24 mouse cellular contexts compared by ENCODE assay signal in the genomic region with DNA sequence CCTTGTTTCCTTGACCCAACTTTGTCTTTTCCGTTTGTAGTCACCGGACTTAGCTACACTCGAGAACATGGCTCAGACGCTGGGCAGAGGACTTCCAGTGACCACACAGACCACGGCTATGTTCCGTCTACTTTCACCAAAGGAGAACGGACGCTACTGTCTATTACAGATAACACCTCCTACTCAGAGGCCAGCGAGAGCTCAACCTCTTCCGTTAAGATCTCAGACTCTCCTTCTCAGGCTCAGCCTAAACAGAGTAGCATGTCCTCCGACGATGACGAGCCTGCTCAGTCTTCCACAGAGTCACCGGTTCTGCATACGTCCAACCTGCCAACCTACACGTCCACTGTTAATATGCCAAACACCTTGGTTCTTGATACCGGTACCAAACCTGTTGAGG. TPM values are rescaled to one million over a fixed set of nuclear protein-coding genes. Genes with fewer than 3 reads are reported as not detected.
DNase-seq lines count a peak whose midpoint lies in the region; ATAC-seq and TF ChIP-seq lines count a peak whose summit lies in the region.
"Had no signal": no experiment of that assay in that cellular context is flagged by ENCODE, and none has a peak within 500 bp of the region (broad histone marks: within the 10 kb centered on the region; RNA-seq: fewer than 3 reads in every experiment).

No protein-coding gene starts in this region.

- H3K4me2 ChIP-seq in liver, embryonic 12.5 days, result peak overlapping the region; percentile 12; the same call in 1 of the 2 replicates
- no peak overlapping the region for H3K4me2 ChIP-seq in liver, postnatal 0 days (ENCODE audit: low read depth, low read length)
- no peak overlapping the region for H3K4me2 ChIP-seq in liver, embryonic 14.5 days (ENCODE audit: low read depth)
- no peak overlapping the region for H3K4me2 ChIP-seq in liver, embryonic 16.5 days (ENCODE audit: low read depth, low read length)
- H3K4me2 ChIP-seq: embryonic facial prominence, embryonic 13.5 days; embryonic facial prominence, embryonic 15.5 days; forebrain, embryonic 12.5 days; forebrain, embryonic 15.5 days had no signal

- H3K9me3 ChIP-seq in liver, embryonic 12.5 days (replicated peaks), result 0 out of 2 replicates have a peak, but pooled peaks cover 4% of the 10 kb centered on the region
- H3K9me3 ChIP-seq in liver, postnatal 0 days (ENCODE audit: low read length), result peaks cover 6% of the 10 kb centered on the region; the same call in 1 of the 2 replicates
- H3K9me3 ChIP-seq in liver, embryonic 14.5 days (ENCODE audit: control insufficient read depth, low read length), result no peaks in the 10 kb centered on the region
- H3K9me3 ChIP-seq in liver, embryonic 16.5 days (replicated peaks; ENCODE audit: control insufficient read depth, low read length), result no peaks in the 10 kb centered on the region
- H3K9me3 ChIP-seq: forebrain, embryonic 15.5 days had no signal

- ATAC-seq in liver, embryonic 12.5 days, result peak; percentile 57
- no peak for ATAC-seq in liver, postnatal 0 days
- ATAC-seq in liver, embryonic 14.5 days (ENCODE audit: insufficient read depth), result peak; percentile 31; the same call in 1 of the 2 replicates
- 0 out of 2 replicates have a peak, but pooled peaks have one; percentile 19 for ATAC-seq in liver, embryonic 16.5 days (ENCODE audit: low read depth)
- ATAC-seq in activated CD4-positive, CD25-positive, alpha-beta regulatory T cell, adult 4 months, result no peak
- ATAC-seq: forebrain, embryonic 15.5 days; forebrain, postnatal 0 days; Patski had no signal

- 48% methylated on average over 17 of the region's 17 CpGs for WGBS in liver, embryonic 12.5 days (ENCODE audit: insufficient replicate concordance)
- 72% methylated on average over 17 of the region's 17 CpGs for WGBS in liver, postnatal 0 days (ENCODE audit: insufficient replicate concordance)
- WGBS in liver, embryonic 14.5 days (ENCODE audit: insufficient replicate concordance), result 45% methylated on average over 17 of the region's 17 CpGs
- WGBS in liver, embryonic 16.5 days (ENCODE audit: insufficient replicate concordance), result 54% methylated on average over 17 of the region's 17 CpGs

- peaks cover 39% of the 10 kb centered on the region for H3K4me1 ChIP-seq in liver, embryonic 12.5 days
- no peaks in the 10 kb centered on the region for H3K4me1 ChIP-seq in liver, postnatal 0 days (ENCODE audit: insufficient read depth)
- peaks cover 0 to 17% of the 10 kb centered on the region in 2 experiments; a peak in 2 of 4 replicates for H3K4me1 ChIP-seq in liver, embryonic 14.5 days (replicated peaks; ENCODE audit: control insufficient read depth in 2 of 2, insufficient read depth in 2 of 2, low read length in 1 of 2)
- peaks cover 5% of the 10 kb centered on the region for H3K4me1 ChIP-seq in liver, embryonic 16.5 days (ENCODE audit: control insufficient read depth, low read depth, low read length)
- H3K4me1 ChIP-seq: embryonic facial prominence, embryonic 13.5 days; embryonic facial prominence, embryonic 15.5 days had no signal

- no peak overlapping the region for H3K27ac ChIP-seq in liver, embryonic 12.5 days
- no peak overlapping the region for H3K27ac ChIP-seq in liver, postnatal 0 days (ENCODE audit: low read depth)
- no peak overlapping the region for H3K27ac ChIP-seq in liver, embryonic 14.5 days
- H3K27ac ChIP-seq in liver, embryonic 16.5 days (ENCODE audit: low read length), result no peak overlapping the region
- H3K27ac ChIP-seq: embryonic facial prominence, embryonic 13.5 days; embryonic facial prominence, embryonic 15.5 days; forebrain, embryonic 10.5 days; forebrain, embryonic 12.5 days; forebrain, embryonic 15.5 days had no signal

- no peak overlapping the region for H3K4me3 ChIP-seq in liver, embryonic 12.5 days
- H3K4me3 ChIP-seq in liver, postnatal 0 days (ENCODE audit: low read depth, low read length), result no peak overlapping the region
- H3K4me3 ChIP-seq in liver, embryonic 14.5 days (ENCODE audit: insufficient read depth in 1 of 2, low read depth in 2 of 2, low read length in 2 of 2), result no peak overlapping the region
- no peak overlapping the region for H3K4me3 ChIP-seq in liver, embryonic 16.5 days (ENCODE audit: low read depth, low read length)
- H3K4me3 ChIP-seq: embryonic facial prominence, embryonic 13.5 days; embryonic facial prominence, embryonic 15.5 days; erythroblast, embryonic 14.5 days; forebrain, embryonic 10.5 days; forebrain, embryonic 12.5 days; forebrain, embryonic 15.5 days had no signal

- no peak overlapping the region for H3K9ac ChIP-seq in liver, embryonic 12.5 days
- H3K9ac ChIP-seq in liver, postnatal 0 days (replicated peaks), result no peak overlapping the region
- H3K9ac ChIP-seq in liver, embryonic 14.5 days (replicated peaks), result no peak overlapping the region
- no peak overlapping the region for H3K9ac ChIP-seq in liver, embryonic 16.5 days (ENCODE audit: low read depth, low read length)
- H3K9ac ChIP-seq: embryonic facial prominence, embryonic 13.5 days; embryonic facial prominence, embryonic 15.5 days; forebrain, embryonic 12.5 days; forebrain, embryonic 15.5 days; forebrain, postnatal 0 days had no signal

- no peaks in the 10 kb centered on the region for H3K27me3 ChIP-seq in liver, embryonic 12.5 days (replicated peaks)
- no peaks in the 10 kb centered on the region for H3K27me3 ChIP-seq in liver, postnatal 0 days (ENCODE audit: insufficient read depth, low read length)
- no peaks in the 10 kb centered on the region for H3K27me3 ChIP-seq in liver, embryonic 14.5 days (ENCODE audit: control insufficient read depth, insufficient read depth, low read length)
- no peaks in the 10 kb centered on the region for H3K27me3 ChIP-seq in liver, embryonic 16.5 days (ENCODE audit: control insufficient read depth, insufficient read depth, low read depth, low read length)
- H3K27me3 ChIP-seq: embryonic facial prominence, embryonic 13.5 days; embryonic facial prominence, embryonic 15.5 days; forebrain, embryonic 12.5 days; forebrain, embryonic 15.5 days; Patski had no signal

- DNase-seq in liver, postnatal 0 days, result no peak
- no peak for DNase-seq in liver, embryonic 14.5 days (ENCODE audit: low read depth in 3 of 3, low spot score in 3 of 3)
- no peak for DNase-seq in kidney, adult 11 months
- DNase-seq: adrenal gland, adult 2 months; adrenal gland, postnatal 10 days; adrenal gland, postnatal 25 days; cerebellum, adult 11 months; cerebellum, adult 18-20 months; cerebellum, adult 8-10 months; cerebellum, adult 9-11 months; cerebellum, postnatal 14 days; cerebellum, postnatal 36 days; embryo, embryonic 11 days; forebrain, postnatal 0 days had no signal

- TF ChIP-seq EP300 in liver, postnatal 0 days (IDR thresholded peaks at IDR 0.05; ENCODE audit: low read depth), result no peak
- TF ChIP-seq EP300 in liver, embryonic 14.5 days (IDR thresholded peaks at IDR 0.05; ENCODE audit: low read depth), result no peak

- H3K36me3 ChIP-seq in liver, embryonic 12.5 days, result peaks cover 61% of the 10 kb centered on the region
- peaks cover 35% of the 10 kb centered on the region for H3K36me3 ChIP-seq in liver, postnatal 0 days (replicated peaks; ENCODE audit: insufficient read depth, low read length)
- H3K36me3 ChIP-seq in liver, embryonic 14.5 days (replicated peaks; ENCODE audit: control insufficient read depth, insufficient read depth, low read depth), result no peaks in the 10 kb centered on the region; the same call in 1 of the 2 replicates
- H3K36me3 ChIP-seq in liver, embryonic 16.5 days (ENCODE audit: control insufficient read depth, insufficient read depth), result peaks cover 11% of the 10 kb centered on the region; the same call in 1 of the 2 replicates

- TF ChIP-seq CTCF in liver, postnatal 0 days (IDR thresholded peaks at IDR 0.05; ENCODE audit: low read depth), result no peak
- TF ChIP-seq CTCF in liver, embryonic 14.5 days (IDR thresholded peaks at IDR 0.05; ENCODE audit: low read depth), result no peak

RNA-seq across cellular contexts. Expression of a gene that starts 42.1 kb away (rescaled TPM):
- 8.5 and 8.9 TPM in 2 replicates for polyA plus RNA-seq in liver, embryonic 12.5 days (2016; fragmentation: Nextera tagmentation; extraction: Ambion mirVana)
- 4.4 and 4.7 TPM in 2 replicates for polyA plus RNA-seq in liver, postnatal 0 days (2015; fragmentation: Nextera tagmentation; extraction: Ambion mirVana)
- polyA plus RNA-seq in liver, embryonic 14.5 days (2012; rRNA removed), result 3.2 and 3.5 TPM in 2 replicates
- 3.5 and 4.0 TPM in 2 replicates for polyA plus RNA-seq in liver, embryonic 14.5 days (2014; fragmentation: Nextera tagmentation; extraction: Ambion mirVana)
- 3.5 and 4.6 TPM in 2 replicates for polyA plus RNA-seq in liver, embryonic 16.5 days (2015; fragmentation: Nextera tagmentation; extraction: Ambion mirVana)
- polyA plus RNA-seq in activated CD4-positive, CD25-positive, alpha-beta regulatory T cell, adult 4 months (2017; shearing (Covaris generic)), result 10 to 100 TPM; 27.0 to 32.0 TPM

Comparison
In these comparisons a context has a peak if more than half of its experiments do, and no peak if none do; other contexts are left out.
1. ATAC-seq: peak in liver, embryonic 12.5 days (single experiment), liver, embryonic 14.5 days (single experiment) and liver, embryonic 16.5 days (single experiment); none in liver, postnatal 0 days (single experiment) and activated CD4-positive, CD25-positive, alpha-beta regulatory T cell, adult 4 months (single experiment).